Mouse (Mus musculus) left cerebral cortex, adult 18-20 months (tissue): ENCODE measurements around the gene Hoxb7. TPM values are rescaled to one million over a fixed set of nuclear protein-coding genes. Genes with fewer than 3 reads are reported as not detected.
A peak's percentile ranks its signal among the peaks of the same experiment; 100 is the strongest.

ENCODE experiments used
- DNase-seq, 2 experiments: peaks; one replicate each; pipeline ENCODE4 v3.0.0; 2021 to 2022; ENCODE audit warnings: low spot score in 2 of 2, mixed read lengths in 1 of 2
- total RNA-seq, 2 experiments: library from RNA; stranded (reverse); gene quantifications; 2 replicates each; pipeline ENCODE4 v1.2.3; 2021

Hoxb7 gene
- total RNA-seq, 2 experiments from 2014 or later = not detected

DNA sequence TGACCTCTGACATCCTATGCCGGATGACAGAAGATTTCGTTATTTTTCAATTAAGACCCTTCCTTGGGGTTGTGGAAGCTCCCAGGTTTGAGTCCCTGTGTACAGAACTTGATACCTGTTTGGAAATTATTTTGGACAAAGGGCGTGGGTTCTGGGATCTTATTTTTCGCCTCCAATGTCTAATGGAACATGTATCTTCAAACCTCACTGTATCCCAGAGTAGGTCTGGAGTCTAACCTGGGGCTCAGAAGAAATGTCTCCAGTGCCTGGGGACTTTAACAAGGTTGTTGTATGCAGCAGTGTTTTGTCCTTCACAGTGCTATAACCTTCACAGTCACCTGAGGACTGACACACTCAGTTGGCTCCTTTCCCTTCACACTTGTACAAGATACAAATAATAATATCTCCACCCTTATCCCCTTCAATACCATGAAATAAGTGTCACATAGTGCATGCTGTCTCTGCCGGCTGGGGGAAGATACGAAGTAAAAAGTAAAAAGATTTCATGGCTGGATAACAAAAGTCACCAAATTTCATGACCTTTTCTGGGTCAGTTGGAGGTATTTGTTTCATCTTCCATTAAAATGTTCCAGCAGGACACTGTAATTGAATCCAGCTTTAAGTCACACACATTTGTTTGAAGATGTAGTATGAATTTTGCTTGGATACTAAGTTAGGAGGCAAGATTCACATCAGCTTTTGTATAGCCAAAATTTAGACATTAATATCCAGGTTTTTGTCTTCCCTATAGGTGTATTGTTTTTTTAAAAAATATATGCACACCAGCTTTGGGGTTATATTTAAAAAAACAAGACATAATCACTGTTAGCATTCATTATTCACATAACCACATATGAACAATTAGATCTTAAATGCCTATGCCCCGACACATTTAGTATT lies 19.2 kb upstream of the Hoxb7 start:
- DNase-seq = no peak

DNA sequence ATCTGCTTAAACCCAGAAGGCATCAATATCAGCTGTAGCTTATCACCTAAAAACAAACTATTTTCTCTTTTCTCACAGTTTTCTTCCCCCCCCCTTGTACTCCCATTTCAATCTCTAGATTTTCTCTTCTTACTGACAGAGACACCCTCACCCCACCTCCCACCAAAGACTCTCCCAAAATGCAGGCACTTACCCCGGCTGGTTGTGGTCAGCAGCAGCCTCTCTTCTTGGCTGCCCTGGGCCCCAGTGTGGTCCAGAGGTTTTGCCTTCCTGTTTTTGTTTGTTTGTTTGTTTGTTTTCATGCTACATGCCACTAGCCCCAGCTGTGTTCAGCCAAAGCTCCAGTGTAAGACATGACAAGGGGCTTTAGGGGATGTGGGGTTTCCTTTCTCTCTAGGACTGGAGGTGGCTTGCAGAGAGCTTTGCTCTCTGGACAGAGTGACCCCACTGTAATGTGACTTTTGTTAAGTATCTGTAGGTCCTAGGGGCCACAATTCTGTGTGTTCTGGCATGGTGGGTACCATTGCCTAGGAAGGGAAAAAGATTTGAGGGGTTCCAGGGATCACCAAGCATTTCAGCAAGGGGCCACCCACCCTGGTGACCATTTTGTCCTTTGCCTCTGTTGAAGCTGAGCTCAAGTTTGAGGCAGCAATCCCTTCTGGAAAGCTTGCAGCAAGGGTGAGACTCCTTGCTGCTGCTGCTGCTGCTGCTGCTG lies 18.2 kb upstream of the Hoxb7 start:
- no peak for DNase-seq

DNA sequence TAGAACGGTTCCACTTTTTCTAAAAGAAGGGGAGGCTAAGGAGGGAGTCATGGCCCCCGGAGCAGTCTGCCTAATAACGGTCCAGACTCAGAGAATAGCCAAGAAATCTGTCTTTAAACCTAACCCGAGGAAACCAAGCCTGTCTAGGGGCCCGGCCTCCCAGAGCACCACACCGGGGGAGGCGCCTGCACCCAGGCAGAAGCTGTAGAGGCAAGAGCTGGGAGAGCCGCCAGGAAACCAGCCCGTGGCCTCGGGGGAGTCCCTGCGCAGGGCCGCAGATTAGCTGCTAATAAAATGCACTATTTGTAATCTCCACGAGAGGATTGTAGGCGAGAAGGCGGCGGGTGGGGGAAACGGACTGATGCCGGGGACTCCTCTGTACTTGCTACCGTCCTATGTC lies 16.6 kb upstream of the Hoxb7 start:
- DNase-seq = no peak

DNA sequence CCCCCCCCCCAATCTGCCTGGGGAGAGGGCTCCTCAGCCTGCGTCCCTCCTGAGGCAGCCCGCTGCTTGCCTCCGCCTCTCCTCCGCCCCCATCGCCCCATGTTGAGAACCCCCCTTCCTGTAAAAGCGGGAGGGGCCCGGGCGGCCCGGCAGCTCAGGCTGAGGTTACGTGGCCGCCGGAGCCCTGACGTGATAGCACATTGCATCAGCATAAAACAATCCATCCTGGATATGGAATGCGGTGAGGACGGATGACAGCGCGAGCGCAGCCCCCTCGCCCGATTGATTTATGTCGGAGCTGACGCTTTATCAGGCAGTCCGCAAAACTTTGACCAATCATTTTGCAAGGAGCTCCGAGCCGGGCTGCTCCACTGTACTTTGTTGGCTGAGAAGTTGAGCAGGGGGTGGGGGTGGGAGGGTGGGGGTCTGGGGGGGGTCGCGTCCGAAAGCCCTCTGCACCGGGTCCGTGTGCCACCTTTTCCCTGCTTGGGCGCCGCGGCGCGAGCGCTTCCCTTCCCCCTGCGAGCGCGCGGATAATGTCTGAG lies 15.4 kb upstream of the Hoxb7 start, which contains the start of gene Hoxb9:
Gene Hoxb9, plus strand, starts transcription at position 462 of the 545 bp plus-strand sequence.
- DNase-seq = no peak

DNA sequence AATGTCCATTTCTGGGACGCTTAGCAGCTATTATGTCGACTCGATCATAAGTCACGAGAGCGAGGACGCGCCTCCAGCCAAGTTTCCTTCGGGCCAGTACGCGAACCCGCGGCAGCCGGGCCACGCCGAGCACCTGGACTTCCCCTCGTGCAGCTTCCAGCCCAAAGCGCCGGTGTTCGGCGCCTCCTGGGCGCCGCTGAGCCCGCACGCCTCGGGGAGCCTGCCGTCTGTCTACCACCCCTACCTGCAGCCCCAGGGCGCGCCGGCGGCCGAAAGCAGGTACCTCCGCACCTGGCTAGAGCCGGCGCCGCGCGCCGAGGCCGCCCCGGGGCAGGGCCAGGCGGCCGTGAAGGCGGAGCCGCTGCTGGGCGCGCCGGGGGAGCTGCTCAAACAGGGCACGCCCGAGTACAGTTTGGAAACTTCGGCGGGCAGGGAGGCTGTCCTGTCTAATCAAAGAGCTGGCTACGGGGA lies 14.8 kb upstream of the Hoxb7 start:
- DNase-seq = no peak

DNA sequence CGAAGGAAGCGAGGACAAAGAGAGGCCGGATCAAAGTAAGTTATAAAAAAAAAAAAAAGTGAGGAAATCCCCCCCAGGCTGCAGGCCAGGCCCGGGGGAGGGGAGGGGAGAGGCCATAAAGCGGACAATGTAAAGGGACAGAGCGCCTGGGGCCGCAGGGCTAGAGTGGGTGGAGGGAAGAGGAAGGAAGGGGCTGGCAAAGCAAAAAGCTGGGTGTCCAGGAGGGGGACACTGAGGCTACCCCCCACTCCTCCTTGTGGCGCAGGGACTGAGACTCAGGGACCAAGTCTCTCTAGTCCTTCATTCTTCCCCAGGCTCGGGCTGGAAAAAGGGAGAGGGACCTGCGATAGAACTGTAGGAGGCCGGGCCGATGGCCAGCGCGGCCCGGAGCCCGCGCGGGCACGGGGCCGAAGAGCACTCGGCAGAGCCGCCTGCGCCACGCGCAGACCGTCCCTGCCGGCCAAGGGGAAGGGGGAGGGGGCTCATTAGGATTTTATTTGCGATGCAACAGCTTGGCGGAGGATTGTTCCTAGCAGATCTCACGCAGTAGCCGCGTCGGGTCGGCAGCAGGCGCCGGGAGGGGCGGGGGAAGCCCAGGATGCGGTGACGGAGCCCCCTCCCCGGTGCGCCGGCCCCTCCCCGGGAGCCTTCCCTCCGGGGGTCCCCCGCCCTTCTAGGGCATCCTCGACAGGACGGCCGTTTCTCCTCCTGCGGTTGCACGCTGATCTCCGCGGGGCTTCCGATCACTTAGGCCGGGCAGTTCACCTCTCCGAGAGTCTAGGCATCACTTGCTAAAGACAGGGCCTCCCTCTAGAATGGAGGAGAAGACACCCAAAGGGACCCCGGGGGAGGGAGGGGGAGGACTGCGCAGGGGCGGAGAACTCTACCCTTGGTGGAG lies 14.2 kb upstream of the Hoxb7 start:
- DNase-seq = no peak

DNA sequence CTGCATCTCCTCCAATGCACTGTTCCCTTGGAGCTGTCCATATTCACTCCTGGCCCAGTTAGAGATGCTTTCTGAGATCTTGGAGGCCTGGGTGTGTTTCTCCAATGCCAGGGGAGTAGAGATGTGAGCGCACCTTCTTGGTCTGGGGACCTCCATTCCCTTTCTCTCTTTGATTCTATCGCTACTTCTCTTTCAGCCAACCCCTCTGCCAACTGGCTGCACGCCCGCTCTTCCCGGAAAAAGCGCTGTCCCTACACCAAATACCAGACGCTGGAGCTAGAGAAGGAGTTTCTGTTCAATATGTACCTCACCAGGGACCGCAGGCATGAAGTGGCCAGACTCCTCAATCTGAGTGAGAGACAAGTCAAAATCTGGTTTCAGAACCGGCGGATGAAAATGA lies 12.0 kb upstream of the Hoxb7 start:
- DNase-seq = no peak

DNA sequence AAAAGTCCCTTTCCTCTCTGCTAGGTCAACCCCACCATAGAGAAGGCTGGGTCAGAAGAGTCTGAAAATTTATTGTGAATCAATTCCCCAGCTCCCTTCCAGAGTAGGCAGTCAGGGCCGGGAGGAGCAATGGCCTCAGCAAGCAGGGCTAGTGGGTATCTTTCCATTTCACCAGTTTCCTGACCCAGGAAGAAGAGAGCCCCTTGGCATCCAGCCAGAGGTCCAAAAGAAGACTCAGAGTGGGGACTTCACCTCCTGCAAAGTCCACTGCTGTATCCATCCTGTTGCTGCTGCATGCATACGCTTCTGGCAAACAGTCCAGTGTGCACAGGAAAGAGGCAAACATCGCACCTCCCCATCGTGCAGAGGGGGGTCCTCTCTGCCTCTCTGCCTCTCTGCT lies 10.5 kb upstream of the Hoxb7 start:
- DNase-seq = no peak

DNA sequence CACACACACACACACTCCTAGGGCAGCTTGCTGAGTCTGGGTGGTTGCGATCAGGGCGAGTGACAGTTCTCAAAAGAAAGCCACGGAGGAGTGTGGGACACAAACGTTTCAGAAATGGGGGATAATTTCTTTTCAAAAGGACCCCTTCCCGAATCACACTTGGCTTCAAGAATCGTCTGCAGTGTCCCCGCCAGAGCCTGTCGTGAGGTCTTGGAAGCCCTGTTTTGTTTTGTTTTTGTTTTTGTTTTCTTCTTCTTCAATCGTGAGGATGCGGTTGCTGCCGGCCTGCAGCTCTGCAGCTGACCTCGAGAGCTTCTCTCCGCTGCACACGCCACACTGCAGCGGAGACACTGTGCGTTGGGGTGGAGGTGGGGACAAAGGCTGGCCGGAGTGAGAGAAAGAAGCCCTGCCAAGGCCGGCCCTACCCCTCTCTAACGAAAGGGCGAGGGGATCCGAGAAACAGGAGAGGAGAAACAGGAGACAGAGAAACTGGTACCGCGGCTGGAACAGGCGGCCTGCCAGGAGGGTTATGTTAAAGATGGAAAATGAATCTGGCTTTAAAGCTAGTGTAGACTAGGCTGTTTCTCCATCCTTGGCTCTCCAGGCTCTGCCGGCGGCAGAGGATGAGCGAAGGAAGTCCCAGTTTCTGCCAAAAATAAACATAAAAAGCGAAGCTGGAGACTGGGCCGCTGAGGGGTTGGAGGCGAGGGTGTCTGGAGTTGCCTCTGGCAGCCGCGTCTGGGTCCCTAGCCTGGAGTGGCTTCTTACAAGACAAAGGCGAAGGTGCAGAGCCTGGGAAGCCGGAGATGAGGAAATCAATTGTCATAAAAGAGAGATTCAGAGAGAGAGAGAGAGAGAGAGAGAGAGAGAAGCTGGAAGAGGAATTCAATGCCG lies 9.0 kb upstream of the Hoxb7 start:
- DNase-seq = no peak

DNA sequence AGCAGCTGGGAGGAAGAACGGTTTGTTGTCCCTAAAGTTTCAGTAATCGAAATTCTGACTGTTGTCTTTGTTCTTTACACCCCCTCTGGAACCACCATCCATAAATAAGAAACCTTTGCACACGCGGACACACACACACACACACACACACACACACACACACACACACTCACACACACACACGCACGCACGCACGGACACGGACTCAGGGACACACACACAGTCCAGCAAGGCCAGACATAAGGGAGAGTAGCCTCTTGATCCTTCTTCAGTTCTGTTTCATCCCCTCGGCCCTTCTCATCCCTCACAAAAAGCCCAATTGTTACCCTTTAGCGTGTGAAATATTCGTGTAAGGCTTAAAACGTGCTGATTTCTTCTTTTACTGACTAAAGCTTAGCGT lies 8.1 kb upstream of the Hoxb7 start:
- DNase-seq = no peak

DNA sequence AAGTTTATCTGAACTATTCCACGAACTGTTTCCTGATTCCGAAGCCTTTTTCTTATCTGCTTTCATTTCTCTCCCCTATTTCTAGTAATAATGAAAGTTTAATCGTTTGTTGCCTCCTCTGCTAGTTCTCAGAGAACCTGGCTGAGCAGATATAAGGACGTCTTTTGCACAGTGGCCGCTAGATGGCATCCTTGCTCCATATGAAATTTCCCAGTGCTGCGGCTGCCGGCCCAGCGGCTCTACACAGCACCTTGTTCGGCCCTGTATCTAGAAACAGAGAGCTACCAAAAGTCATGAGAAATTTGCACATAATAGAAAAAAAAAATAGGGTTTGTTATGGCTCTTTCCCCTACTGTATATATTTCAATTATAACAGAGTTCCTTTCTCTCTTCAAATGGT lies 7.7 kb upstream of the Hoxb7 start:
- peak; percentile 90 for DNase-seq

DNA sequence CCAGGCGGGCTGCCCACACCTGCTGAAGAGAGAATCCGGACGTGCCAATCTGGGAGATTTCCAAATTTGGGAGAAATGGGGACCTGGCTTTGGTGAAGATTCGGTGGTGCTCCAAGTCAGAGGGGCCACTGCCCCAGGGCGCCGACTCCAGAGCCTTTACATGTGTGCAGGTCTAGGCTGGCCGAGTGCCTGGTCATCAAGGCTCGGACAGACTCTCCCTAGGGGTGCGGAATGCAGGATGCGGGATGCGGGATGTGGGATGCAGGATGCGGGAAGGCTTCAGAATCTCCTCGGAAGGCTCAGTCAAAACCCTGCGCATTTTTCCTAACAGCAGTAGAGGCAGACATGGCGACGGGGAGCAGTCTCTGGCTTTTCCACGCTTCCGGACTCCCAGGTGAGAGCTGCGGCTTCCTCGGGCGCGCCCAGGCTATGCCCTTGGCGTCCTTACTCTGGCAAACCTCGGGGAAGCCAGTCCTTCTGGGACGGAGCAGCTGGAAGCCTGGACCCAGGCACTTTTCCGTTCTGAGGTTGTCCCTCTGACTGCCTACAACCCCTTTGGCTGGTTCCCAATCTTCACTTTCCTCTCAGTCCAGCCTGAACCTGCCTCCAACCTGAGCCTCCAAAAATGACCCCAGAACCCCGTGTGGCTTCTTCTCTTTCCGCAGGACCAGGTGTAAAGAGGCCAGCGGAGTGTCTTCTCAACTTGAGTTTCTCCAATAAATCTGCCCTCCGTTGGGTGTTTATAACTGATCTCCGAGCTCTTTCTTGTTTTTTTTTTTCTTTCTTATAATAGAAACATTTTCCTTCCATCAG lies 6.8 kb upstream of the Hoxb7 start:
- no peak for DNase-seq

DNA sequence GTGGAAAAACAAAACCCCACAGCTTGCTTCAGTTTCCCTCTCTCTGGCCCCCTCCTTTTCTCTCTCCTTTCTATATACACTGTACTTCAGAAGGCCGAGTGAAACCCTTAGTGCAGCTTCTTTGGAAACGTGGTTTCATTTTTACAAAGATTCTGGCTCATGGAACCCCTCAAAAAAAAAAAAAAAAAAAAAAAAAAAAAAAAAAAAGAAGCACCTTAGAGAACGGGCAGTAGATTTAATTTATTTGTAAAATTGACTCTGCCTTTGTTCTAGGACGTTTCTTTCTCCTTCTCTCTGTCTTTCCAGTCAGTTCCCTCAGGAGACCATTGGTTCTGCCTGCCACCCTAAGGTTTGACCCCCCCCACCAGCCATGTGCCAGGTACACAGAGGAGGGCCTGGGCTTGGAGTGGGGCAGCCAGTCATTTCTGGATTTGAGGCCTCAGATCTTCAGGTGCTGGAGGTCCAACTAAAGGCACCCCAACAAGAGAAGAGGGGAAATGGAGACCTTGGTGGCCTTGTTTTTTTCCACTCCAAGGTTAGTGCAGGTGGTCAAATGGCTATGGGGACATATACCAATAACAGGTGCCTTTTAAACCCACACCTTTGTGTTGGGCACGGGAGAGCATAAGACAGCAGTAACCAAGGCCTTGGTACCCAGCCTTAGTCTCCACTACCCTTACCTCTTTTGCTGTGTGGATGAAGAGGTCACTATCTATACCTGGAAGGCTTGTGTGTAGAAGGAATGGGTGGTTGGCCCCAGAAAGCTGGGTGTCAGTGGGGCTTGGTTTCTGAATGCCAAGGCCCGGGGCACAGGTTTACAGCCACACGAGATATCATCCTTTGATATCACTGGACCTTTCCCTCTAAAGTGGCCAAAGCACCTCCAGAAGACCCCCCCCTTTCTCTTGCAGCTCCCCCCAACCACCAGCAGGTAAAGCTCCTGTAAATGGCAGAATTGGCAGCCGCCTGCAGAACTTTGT lies 5.7 kb upstream of the Hoxb7 start:
- no peak for DNase-seq

DNA sequence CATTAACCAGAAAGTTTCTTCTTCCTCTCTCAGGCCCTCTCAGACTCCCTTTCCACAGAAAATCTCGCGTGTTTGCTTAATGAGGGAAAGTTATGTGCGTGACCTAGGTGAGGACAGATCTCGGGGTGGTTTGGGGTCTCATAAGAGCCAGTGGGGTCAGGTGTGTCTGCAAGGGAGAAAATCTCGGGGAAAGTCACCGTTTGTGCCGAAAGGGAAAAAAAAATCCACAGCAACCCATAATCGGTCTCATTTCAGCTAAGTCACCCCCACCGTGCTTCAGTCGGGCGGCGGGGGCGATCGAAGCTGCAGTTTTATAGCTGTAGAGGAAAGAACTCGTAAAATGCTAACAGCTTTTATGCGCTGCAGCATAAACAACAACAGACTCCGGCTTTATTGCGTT lies 5.0 kb upstream of the Hoxb7 start:
- no peak for DNase-seq

DNA sequence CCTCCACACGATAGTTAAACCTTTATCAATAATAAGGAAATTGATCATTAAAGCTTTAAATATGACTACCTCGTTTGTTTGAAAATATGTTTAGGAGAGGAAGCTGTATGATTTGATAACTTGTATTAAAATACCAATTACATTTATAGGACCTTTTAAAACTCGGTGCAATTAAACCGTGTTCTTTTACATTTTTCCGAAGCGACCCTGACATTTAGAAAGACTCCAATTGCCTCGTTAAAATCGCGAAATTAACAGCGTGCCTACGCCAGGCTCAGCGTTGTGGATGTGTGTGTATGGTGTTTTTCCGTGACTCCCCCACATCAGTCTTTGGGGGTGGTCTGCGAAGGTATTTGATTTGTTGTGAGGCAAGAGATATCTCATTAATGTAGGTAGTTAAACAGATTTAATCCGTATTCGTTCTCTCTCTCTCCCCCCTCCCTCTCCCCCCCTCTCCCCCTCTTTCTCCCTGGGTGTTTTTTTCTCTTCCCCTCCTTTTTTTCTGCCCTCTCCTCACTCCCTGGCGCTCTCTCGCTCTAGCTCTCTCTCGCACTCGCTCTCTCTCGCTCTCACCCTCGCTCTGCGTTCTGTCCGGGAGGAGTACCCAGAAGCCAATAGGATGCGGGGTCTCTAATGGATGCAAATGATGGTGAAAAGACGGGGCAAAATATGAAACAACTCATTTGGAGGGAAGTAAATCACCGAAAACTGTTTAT lies 4.4 kb upstream of the Hoxb7 start, which contains the start of gene Hoxb8:
Gene Hoxb8, plus strand, starts transcription at position 51 of the 716 bp plus-strand sequence.
- no peak for DNase-seq

DNA sequence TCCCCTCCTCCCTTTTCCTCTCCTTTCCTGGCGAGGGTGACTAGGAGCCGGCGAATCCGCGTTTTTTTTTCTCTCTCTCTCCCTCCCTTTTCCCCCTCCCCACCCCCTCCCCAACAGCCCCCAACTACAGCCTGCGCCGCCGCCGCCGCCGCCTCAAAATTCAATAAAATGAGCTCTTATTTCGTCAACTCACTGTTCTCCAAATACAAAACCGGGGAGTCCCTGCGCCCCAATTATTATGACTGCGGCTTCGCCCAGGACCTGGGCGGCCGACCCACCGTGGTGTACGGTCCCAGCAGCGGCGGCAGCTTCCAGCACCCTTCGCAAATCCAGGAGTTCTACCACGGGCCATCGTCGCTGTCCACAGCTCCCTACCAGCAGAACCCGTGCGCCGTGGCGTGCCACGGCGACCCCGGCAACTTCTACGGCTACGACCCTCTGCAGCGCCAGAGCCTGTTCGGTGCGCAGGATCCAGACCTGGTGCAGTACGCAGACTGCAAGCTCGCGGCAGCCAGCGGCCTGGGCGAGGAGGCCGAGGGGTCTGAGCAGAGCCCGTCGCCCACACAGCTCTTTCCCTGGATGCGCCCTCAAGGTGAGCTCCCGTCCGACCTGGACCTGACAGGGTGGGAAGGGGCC lies 3.5 kb upstream of the Hoxb7 start:
- DNase-seq = no peak
